Mouse (Mus musculus) intestine, postnatal 0 days (tissue): ENCODE results near the gene Hsd17b2. TPM values are rescaled to one million over a fixed set of nuclear protein-coding genes. Genes with fewer than 3 reads are reported as not detected.

Experiments used
- ATAC-seq: fragments of 200-750 bp; cut with Nextera tagmentation; 2 replicates; pipeline ENCODE4 v1.8.0; 2017; ENCODE audit warnings: mild to moderate bottlenecking, moderate TSS enrichment, moderate library complexity
- H3K27ac ChIP-seq: fragments of 300-500 bp; sonication (generic); 2 replicates; pipeline ENCODE4 v1.5.1; 2014; ENCODE audit warnings: mild to moderate bottlenecking, low read depth, low read length, moderate library complexity
- H3K27me3 ChIP-seq: fragments of 300-500 bp; sonication (generic); replicated peaks from 2 replicates; pipeline ENCODE4 v1.6.1; 2014; ENCODE audit warnings: low read length, mixed read lengths; ENCODE audit not compliant: control insufficient read depth, insufficient read depth
- H3K36me3 ChIP-seq: fragments of 300-500 bp; sonication (generic); 2 replicates; pipeline ENCODE4 v1.6.1; 2014; ENCODE audit warnings: mild to moderate bottlenecking, moderate library complexity; ENCODE audit not compliant: control insufficient read depth, insufficient read depth
- H3K4me1 ChIP-seq: fragments of 300-500 bp; sonication (generic); replicated peaks from 2 replicates; pipeline ENCODE4 v1.6.1; 2014; ENCODE audit warnings: antibody characterized with exemption, low read length, mixed read lengths; ENCODE audit not compliant: control insufficient read depth, insufficient read depth
- H3K4me2 ChIP-seq: fragments of 300-500 bp; sonication (generic); replicated peaks from 2 replicates; pipeline ENCODE4 v1.6.1; 2014; ENCODE audit warnings: low read depth, mild to moderate bottlenecking, moderate library complexity
- H3K4me3 ChIP-seq: fragments of 300-500 bp; sonication (generic); 2 replicates; pipeline ENCODE4 v1.5.1; 2014; ENCODE audit warnings: low read depth, low read length
- H3K9ac ChIP-seq: fragments of 300-500 bp; sonication (generic); 2 replicates; pipeline ENCODE4 v1.6.1; 2014; ENCODE audit warnings: mild to moderate bottlenecking, low read depth, low read length
- H3K9me3 ChIP-seq: fragments of 300-500 bp; sonication (generic); 2 replicates; pipeline ENCODE4 v1.6.1; 2016; ENCODE audit warnings: mixed run types; ENCODE audit not compliant: control insufficient read depth
- CTCF ChIP-seq: sonication (generic); IDR thresholded peaks from 2 replicates; pipeline ENCODE4 v1.5.1; 2016; ENCODE audit warnings: low read depth, mild to moderate bottlenecking, control low read depth, antibody characterized with exemption, moderate library complexity
- WGBS: fragments of 180-500 bp; shearing (Covaris S2); extraction: QIAGEN DNeasy Blood & Tissue Kit; methylation state at CpG from one replicate; pipeline ENCODE4 v1.1.7; 2014; 5-methylcytosine and 5-hydroxymethylcytosine counted together
- polyA plus RNA-seq: library from polyadenylated mRNA; unstranded; fragments of >200 nt; fragmentation: Nextera tagmentation; extraction: Ambion mirVana; gene quantifications from 2 replicates; pipeline ENCODE4 v1.2.1, GENCODE M21; 2015

Hsd17b2 gene
- polyA plus RNA-seq, 1 experiment from 2014 or later, result 69.9 TPM

DNA sequence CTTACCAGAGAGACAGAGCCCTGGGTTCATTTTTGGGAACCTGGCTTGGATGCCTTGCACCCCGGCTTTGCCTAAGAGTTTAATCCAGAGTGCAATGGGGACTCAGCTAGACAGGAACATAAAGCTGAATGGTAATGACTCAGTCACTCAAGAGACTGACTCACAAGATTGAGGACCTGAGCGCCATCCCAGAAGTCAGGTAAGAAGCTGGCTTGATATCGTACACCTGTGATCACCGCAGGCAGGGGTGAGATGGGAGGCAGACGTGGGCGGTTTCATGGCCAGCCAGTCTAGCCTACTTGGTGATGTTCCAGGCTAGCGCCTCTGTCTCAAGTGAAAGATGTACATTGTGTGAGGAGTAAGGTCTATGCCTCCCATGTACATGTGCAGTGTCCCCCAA is 81.3 kb downstream of the Hsd17b2 start:
- H3K36me3 ChIP-seq, result no peaks in the 10 kb centered on the region
- no peaks in the 10 kb centered on the region for H3K27me3 ChIP-seq
- H3K4me3 ChIP-seq, result no peak overlapping the region
- no peaks in the 10 kb centered on the region for H3K4me1 ChIP-seq
- H3K4me2 ChIP-seq, result no peak overlapping the region
- no peaks in the 10 kb centered on the region for H3K9me3 ChIP-seq
- TF ChIP-seq CTCF, result no peak
- WGBS, result 91% methylated on average over 7 of the region's 7 CpGs
- H3K9ac ChIP-seq, result no peak overlapping the region
- no peak overlapping the region for H3K27ac ChIP-seq
- no peak for ATAC-seq

GRCm38 (mm10) chr8:117786428-117786827 is 84.7 kb downstream of the Hsd17b2 start:
- Histone ChIP-seq H3K9me3 (no peaks in the 10 kb centered on the region), H3K36me3 (peaks cover 22% of the 10 kb centered on the region), H3K4me2 (no peak overlapping the region), H3K27ac (no peak overlapping the region), H3K27me3 (no peaks in the 10 kb centered on the region), H3K4me3 (no peak overlapping the region), H3K4me1 (no peaks in the 10 kb centered on the region), H3K9ac (no peak overlapping the region)
- no peak for TF ChIP-seq CTCF
- 92% methylated on average over 3 of the region's 3 CpGs for WGBS
- ATAC-seq, result no peak

- H3K9ac ChIP-seq, result no peak overlapping the region
- H3K27ac ChIP-seq, result no peak overlapping the region
- H3K4me1 ChIP-seq, result no peaks in the 10 kb centered on the region
- WGBS, result 86% methylated on average over 19 of the region's 19 CpGs
- TF ChIP-seq CTCF, result no peak
- H3K36me3 ChIP-seq, result peaks cover 69% of the 10 kb centered on the region
- H3K4me3 ChIP-seq, result no peak overlapping the region
- H3K4me2 ChIP-seq, result no peak overlapping the region
- ATAC-seq, result no peak
- H3K27me3 ChIP-seq, result no peaks in the 10 kb centered on the region
- H3K9me3 ChIP-seq, result no peaks in the 10 kb centered on the region
Measured at GRCm38 (mm10) chr8:117792616-117793144, 91.0 kb downstream of the Hsd17b2 start.

GRCm38 (mm10) chr8:117794581-117794980 is 92.9 kb downstream of the Hsd17b2 start:
- Histone ChIP-seq H3K27me3 (no peaks in the 10 kb centered on the region), H3K4me2 (no peak overlapping the region), H3K4me1 (0 out of 2 replicates have a peak, but pooled peaks cover 1% of the 10 kb centered on the region), H3K4me3 (no peak overlapping the region), H3K27ac (no peak overlapping the region), H3K9ac (no peak overlapping the region), H3K36me3 (peaks cover 73% of the 10 kb centered on the region), H3K9me3 (no peaks in the 10 kb centered on the region)
- no peak for TF ChIP-seq CTCF
- WGBS, result 91% methylated on average over 10 of the region's 10 CpGs
- no peak for ATAC-seq

DNA sequence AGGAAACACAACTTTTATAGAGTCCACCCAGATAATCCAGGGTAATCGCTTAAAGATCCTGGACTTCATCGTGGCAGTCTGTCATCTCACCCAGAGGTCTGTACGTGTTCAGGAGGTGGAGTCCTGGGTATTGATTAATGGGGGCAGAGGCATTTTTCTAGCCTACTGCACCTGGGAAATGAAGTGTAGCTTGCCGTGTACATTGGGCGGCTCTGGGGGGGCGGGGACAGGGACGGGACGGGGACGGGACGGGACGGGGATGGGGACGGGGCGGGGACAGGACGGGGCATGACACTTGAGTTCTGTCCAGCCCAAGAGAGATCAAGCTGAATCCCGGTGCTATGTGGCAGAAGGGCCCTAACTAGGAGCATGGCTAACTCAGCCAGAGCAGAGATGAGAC is 94.8 kb downstream of the Hsd17b2 start:
- Histone ChIP-seq H3K9ac (no peak overlapping the region), H3K9me3 (no peaks in the 10 kb centered on the region), H3K4me1 (peaks cover 3% of the 10 kb centered on the region; the same call in 1 of the 2 replicates), H3K36me3 (peaks cover 56% of the 10 kb centered on the region), H3K4me3 (no peak overlapping the region), H3K27me3 (no peaks in the 10 kb centered on the region), H3K4me2 (no peak overlapping the region), H3K27ac (no peak overlapping the region)
- no peak for ATAC-seq
- WGBS, result 77% methylated on average over 15 of the region's 15 CpGs
- no peak for TF ChIP-seq CTCF

GRCm38 (mm10) chr8:117798066-117798465 is 96.4 kb downstream of the Hsd17b2 start:
- H3K9ac ChIP-seq, result no peak overlapping the region
- peaks cover 3% of the 10 kb centered on the region; the same call in 1 of the 2 replicates for H3K4me1 ChIP-seq
- 92% methylated on average over 2 of the region's 2 CpGs for WGBS
- no peaks in the 10 kb centered on the region for H3K9me3 ChIP-seq
- no peak for ATAC-seq
- H3K27me3 ChIP-seq, result no peaks in the 10 kb centered on the region
- H3K4me2 ChIP-seq, result no peak overlapping the region
- H3K36me3 ChIP-seq, result peaks cover 43% of the 10 kb centered on the region
- H3K27ac ChIP-seq, result no peak overlapping the region
- no peak overlapping the region for H3K4me3 ChIP-seq
- no peak for TF ChIP-seq CTCF
